Mouse (Mus musculus) G1E (cell line): ENCODE measurements around the gene Mex3d.

Experiments used
- CTCF ChIP-seq: IDR thresholded peaks from 2 replicates; pipeline ENCODE4 v1.5.1; 2012; ENCODE audit warnings: low read depth, low read length, inconsistent platforms, mixed read lengths
- GATA1 ChIP-seq: IDR thresholded peaks from 2 replicates; pipeline ENCODE4 v1.6.1; 2012; ENCODE audit warnings: borderline replicate concordance, low read length, inconsistent platforms, mixed read lengths
- GATA2 ChIP-seq: IDR thresholded peaks from 2 replicates; pipeline ENCODE4 v1.6.1; 2012; ENCODE audit warnings: low read depth, low read length, inconsistent platforms, borderline replicate concordance
- TAL1 ChIP-seq: conservative IDR thresholded peaks from 2 replicates; pipeline ENCODE4 v1.6.1; 2012; ENCODE audit warnings: low read depth, low read length, inconsistent platforms, mixed read lengths

GRCm38 (mm10) chr10:80397524-80398173 lies 10.2 kb upstream of the Mex3d start:
- TF ChIP-seq CTCF (no peak), TAL1 (no peak), GATA2 (no peak), GATA1 (no peak)
